Mouse (Mus musculus): Measurements from ENCODE around the gene Rreb1. TPM values are rescaled to one million over a fixed set of nuclear protein-coding genes. Genes with fewer than 3 reads are reported as not detected.
A peak's percentile ranks its signal among the peaks of the same experiment; 100 is the strongest.

The Rreb1 gene
- polyA plus RNA-seq, 1 experiment, result 31.5 TPM

- no peaks in the 10 kb centered on the region for H3K27me3 ChIP-seq (ENCODE audit: control insufficient read depth, insufficient read depth, low read length, poor library complexity, severe bottlenecking)
- no peak overlapping the region for H3K27ac ChIP-seq (ENCODE audit: insufficient read depth, low read length)
- TF ChIP-seq POLR2A (IDR thresholded peaks at IDR 0.05; ENCODE audit: insufficient read depth, low read length), result no peak
- no peak for TF ChIP-seq EP300 (IDR thresholded peaks at IDR 0.05; ENCODE audit: insufficient read depth, low read depth, low read length)
- no peak for TF ChIP-seq CTCF (IDR thresholded peaks at IDR 0.05; ENCODE audit: low read depth, low read length)
- H3K4me3 ChIP-seq (ENCODE audit: low read depth, low read length), result peak overlapping the region; percentile 41; the same call in 1 of the 2 replicates
- no peaks in the 10 kb centered on the region for H3K36me3 ChIP-seq (ENCODE audit: control insufficient read depth, insufficient read depth, low read length, poor library complexity, severe bottlenecking)
- H3K4me1 ChIP-seq (ENCODE audit: control insufficient read depth, insufficient read depth, low read length), result peaks cover 2% of the 10 kb centered on the region
- H3K9ac ChIP-seq (ENCODE audit: low read depth, poor library complexity, severe bottlenecking), result no peak overlapping the region
- no peaks in the 10 kb centered on the region for H3K9me3 ChIP-seq (replicated peaks; ENCODE audit: control insufficient read depth, insufficient read depth, low read length, poor library complexity, severe bottlenecking)
Observed at GRCm38 (mm10) chr13:37931210-37931922, 153.2 kb downstream of the Rreb1 start.

- no peak for TF ChIP-seq POLR2A (IDR thresholded peaks at IDR 0.05; ENCODE audit: insufficient read depth, low read length)
- no peak for TF ChIP-seq CTCF (IDR thresholded peaks at IDR 0.05; ENCODE audit: low read depth, low read length)
- no peak for TF ChIP-seq EP300 (IDR thresholded peaks at IDR 0.05; ENCODE audit: insufficient read depth, low read depth, low read length)
- H3K4me1 ChIP-seq (ENCODE audit: control insufficient read depth, insufficient read depth, low read length), result peaks cover 2% of the 10 kb centered on the region
- no peak overlapping the region for H3K4me3 ChIP-seq (ENCODE audit: low read depth, low read length)
- no peak overlapping the region for H3K9ac ChIP-seq (ENCODE audit: low read depth, poor library complexity, severe bottlenecking)
- H3K27me3 ChIP-seq (ENCODE audit: control insufficient read depth, insufficient read depth, low read length, poor library complexity, severe bottlenecking), result no peaks in the 10 kb centered on the region
- H3K9me3 ChIP-seq (replicated peaks; ENCODE audit: control insufficient read depth, insufficient read depth, low read length, poor library complexity, severe bottlenecking), result no peaks in the 10 kb centered on the region
- H3K27ac ChIP-seq (ENCODE audit: insufficient read depth, low read length), result no peak overlapping the region
- no peaks in the 10 kb centered on the region for H3K36me3 ChIP-seq (ENCODE audit: control insufficient read depth, insufficient read depth, low read length, poor library complexity, severe bottlenecking)
Observed at GRCm38 (mm10) chr13:37934075-37934474, 155.9 kb downstream of the Rreb1 start.

- Histone ChIP-seq H3K27ac (ENCODE audit: insufficient read depth, low read length) (no peak overlapping the region), H3K4me1 (ENCODE audit: control insufficient read depth, insufficient read depth, low read length) (peaks cover 2% of the 10 kb centered on the region), H3K36me3 (ENCODE audit: control insufficient read depth, insufficient read depth, low read length, poor library complexity, severe bottlenecking) (no peaks in the 10 kb centered on the region), H3K4me3 (ENCODE audit: low read depth, low read length) (no peak overlapping the region), H3K27me3 (ENCODE audit: control insufficient read depth, insufficient read depth, low read length, poor library complexity, severe bottlenecking) (no peaks in the 10 kb centered on the region), H3K9ac (ENCODE audit: low read depth, poor library complexity, severe bottlenecking) (no peak overlapping the region), H3K9me3 (replicated peaks; ENCODE audit: control insufficient read depth, insufficient read depth, low read length, poor library complexity, severe bottlenecking) (no peaks in the 10 kb centered on the region)
- TF ChIP-seq CTCF (IDR thresholded peaks at IDR 0.05; ENCODE audit: low read depth, low read length), result no peak
- TF ChIP-seq EP300 (IDR thresholded peaks at IDR 0.05; ENCODE audit: insufficient read depth, low read depth, low read length), result no peak
- TF ChIP-seq POLR2A (IDR thresholded peaks at IDR 0.05; ENCODE audit: insufficient read depth, low read length), result no peak
Observed at GRCm38 (mm10) chr13:37934920-37935319, 156.7 kb downstream of the Rreb1 start.

GRCm38 (mm10) chr13:37936351-37936750, 158.2 kb downstream of the Rreb1 start:
- H3K36me3 ChIP-seq (ENCODE audit: control insufficient read depth, insufficient read depth, low read length, poor library complexity, severe bottlenecking), result no peaks in the 10 kb centered on the region

GRCm38 (mm10) chr13:37940167-37940566, 162.0 kb downstream of the Rreb1 start:
- Histone ChIP-seq H3K27ac (ENCODE audit: insufficient read depth, low read length) (no peak overlapping the region), H3K27me3 (ENCODE audit: control insufficient read depth, insufficient read depth, low read length, poor library complexity, severe bottlenecking) (no peaks in the 10 kb centered on the region), H3K9ac (ENCODE audit: low read depth, poor library complexity, severe bottlenecking) (no peak overlapping the region), H3K4me1 (ENCODE audit: control insufficient read depth, insufficient read depth, low read length) (peaks cover 2% of the 10 kb centered on the region), H3K4me3 (ENCODE audit: low read depth, low read length) (no peak overlapping the region), H3K9me3 (replicated peaks; ENCODE audit: control insufficient read depth, insufficient read depth, low read length, poor library complexity, severe bottlenecking) (no peaks in the 10 kb centered on the region), H3K36me3 (ENCODE audit: control insufficient read depth, insufficient read depth, low read length, poor library complexity, severe bottlenecking) (no peaks in the 10 kb centered on the region)
- no peak for TF ChIP-seq CTCF (IDR thresholded peaks at IDR 0.05; ENCODE audit: low read depth, low read length)
- TF ChIP-seq POLR2A (IDR thresholded peaks at IDR 0.05; ENCODE audit: insufficient read depth, low read length), result no peak
- TF ChIP-seq EP300 (IDR thresholded peaks at IDR 0.05; ENCODE audit: insufficient read depth, low read depth, low read length), result no peak

More at GRCm38 (mm10) chr13:37936351-37936750, 158.2 kb downstream of the Rreb1 start:
- no peaks in the 10 kb centered on the region for H3K27me3 ChIP-seq (ENCODE audit: control insufficient read depth, insufficient read depth, low read length, poor library complexity, severe bottlenecking)
- TF ChIP-seq POLR2A (IDR thresholded peaks at IDR 0.05; ENCODE audit: insufficient read depth, low read length) (no peak), CTCF (IDR thresholded peaks at IDR 0.05; ENCODE audit: low read depth, low read length) (no peak), EP300 (IDR thresholded peaks at IDR 0.05; ENCODE audit: insufficient read depth, low read depth, low read length) (no peak)
- no peaks in the 10 kb centered on the region for H3K4me1 ChIP-seq (ENCODE audit: control insufficient read depth, insufficient read depth, low read length)
- no peak overlapping the region for H3K9ac ChIP-seq (ENCODE audit: low read depth, poor library complexity, severe bottlenecking)
- no peak overlapping the region for H3K27ac ChIP-seq (ENCODE audit: insufficient read depth, low read length)
- no peak overlapping the region for H3K4me3 ChIP-seq (ENCODE audit: low read depth, low read length)
- H3K9me3 ChIP-seq (replicated peaks; ENCODE audit: control insufficient read depth, insufficient read depth, low read length, poor library complexity, severe bottlenecking), result no peaks in the 10 kb centered on the region

- Histone ChIP-seq H3K9me3 (replicated peaks; ENCODE audit: control insufficient read depth, insufficient read depth, low read length, poor library complexity, severe bottlenecking) (no peaks in the 10 kb centered on the region), H3K9ac (ENCODE audit: low read depth, poor library complexity, severe bottlenecking) (no peak overlapping the region), H3K4me1 (ENCODE audit: control insufficient read depth, insufficient read depth, low read length) (peaks cover 2% of the 10 kb centered on the region), H3K4me3 (ENCODE audit: low read depth, low read length) (no peak overlapping the region), H3K27ac (ENCODE audit: insufficient read depth, low read length) (no peak overlapping the region), H3K36me3 (ENCODE audit: control insufficient read depth, insufficient read depth, low read length, poor library complexity, severe bottlenecking) (no peaks in the 10 kb centered on the region), H3K27me3 (ENCODE audit: control insufficient read depth, insufficient read depth, low read length, poor library complexity, severe bottlenecking) (no peaks in the 10 kb centered on the region)
- no peak for TF ChIP-seq CTCF (IDR thresholded peaks at IDR 0.05; ENCODE audit: low read depth, low read length)
- no peak for TF ChIP-seq EP300 (IDR thresholded peaks at IDR 0.05; ENCODE audit: insufficient read depth, low read depth, low read length)
- TF ChIP-seq POLR2A (IDR thresholded peaks at IDR 0.05; ENCODE audit: insufficient read depth, low read length), result no peak
Observed at GRCm38 (mm10) chr13:37940649-37941048, 162.4 kb downstream of the Rreb1 start.

Measured in ES-Bruce4 (cell line).